Mouse (Mus musculus): ENCODE measurements around the gene Hic1. TPM values are rescaled to one million over a fixed set of nuclear protein-coding genes. Genes with fewer than 3 reads are reported as not detected.
"Not testable (repeated sequence)": the region's sequence is repeated elsewhere in the genome, so short reads cannot be mapped to it uniquely, and the experiment has no call there.

The Hic1 gene
- polyA plus RNA-seq, 1 experiment from 2014 or later = 6.4 TPM

DNA sequence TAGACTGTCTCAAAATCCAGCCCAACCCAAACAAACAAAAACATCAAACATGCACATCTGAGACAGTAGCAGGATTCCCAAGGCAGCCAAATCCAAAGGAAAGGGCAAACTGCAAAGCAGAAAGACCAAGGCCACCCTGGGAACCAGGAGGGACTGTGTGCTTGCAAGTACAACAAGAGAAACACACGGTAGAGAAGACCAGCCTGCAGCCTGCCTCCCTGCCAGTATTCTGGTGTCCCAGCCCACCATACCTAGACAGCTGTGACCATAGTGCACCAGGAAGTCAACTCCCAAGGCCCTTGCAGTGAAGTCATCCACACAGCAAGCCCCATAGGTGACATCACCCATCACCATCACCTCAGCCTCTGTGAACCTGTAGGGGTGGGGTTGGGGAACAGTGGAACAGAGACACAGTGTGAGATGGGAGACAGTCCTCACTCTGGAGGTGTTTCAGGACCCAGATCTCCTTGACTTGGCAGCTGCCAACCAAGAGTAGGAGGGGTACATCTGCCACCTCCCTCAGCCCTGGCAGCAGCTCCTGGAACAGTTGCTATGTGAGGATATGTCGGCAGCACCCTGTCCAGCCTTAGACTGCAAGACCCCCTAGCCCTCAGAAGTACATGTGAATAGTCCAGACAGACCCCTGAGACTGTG lies 14.7 kb upstream of the Hic1 start:
- 70% methylated on average over 2 of the region's 2 CpGs for WGBS
- Histone ChIP-seq H3K9me3 (ENCODE audit: control insufficient read depth, low read length) (no peaks in the 10 kb centered on the region), H3K27ac (replicated peaks in 1 of 2; ENCODE audit: control insufficient read depth in 1 of 2, insufficient read depth in 1 of 2, low read depth in 2 of 2, low read length in 2 of 2) (no peak overlapping the region), H3K4me2 (ENCODE audit: low read length) (no peak overlapping the region), H3K4me1 (ENCODE audit: control insufficient read depth in 2 of 2, insufficient read depth in 2 of 2, low read length in 2 of 2) (peaks cover 3 to 9% of the 10 kb centered on the region in 2 experiments), H3K9ac (ENCODE audit: low read length) (no peak overlapping the region), H3K4me3 (ENCODE audit: control insufficient read depth in 1 of 2, insufficient read depth in 1 of 2, low read depth in 1 of 2, low read length in 2 of 2) (no peak overlapping the region), H3K36me3 (ENCODE audit: control insufficient read depth, insufficient read depth, low read length) (peaks cover 60% of the 10 kb centered on the region), H3K27me3 (ENCODE audit: control insufficient read depth, insufficient read depth, low read length) (no peaks in the 10 kb centered on the region)
- no peak for ATAC-seq (ENCODE audit: insufficient number of reproducible peaks, insufficient read depth, low FRiP score, low read depth)

DNA sequence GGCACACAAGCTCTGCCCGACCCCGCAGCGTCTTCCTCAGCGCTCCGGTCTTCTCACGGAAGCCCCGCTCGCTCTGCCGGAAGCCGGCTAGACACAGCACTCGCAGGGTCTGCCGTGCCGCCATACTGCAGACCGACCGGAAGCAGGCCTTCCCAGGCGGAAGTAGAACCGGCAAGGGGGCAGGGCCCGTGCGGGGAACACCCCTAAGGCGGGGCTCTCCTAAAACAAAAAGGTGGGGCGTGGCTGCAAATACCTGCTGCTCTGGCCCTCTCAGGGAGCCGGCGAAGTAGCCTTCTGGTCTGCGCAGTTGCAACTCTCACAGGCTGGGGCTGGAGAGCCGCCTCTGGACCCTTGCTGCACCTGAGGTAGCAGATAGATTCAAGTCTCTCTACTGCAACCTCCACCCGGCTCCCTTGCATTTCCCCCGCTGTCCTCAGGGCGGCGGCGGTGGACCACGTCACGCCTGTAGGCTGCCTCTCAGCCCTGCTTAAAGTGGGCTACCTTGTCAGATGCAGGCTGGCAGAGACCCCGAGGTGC lies 9.4 kb upstream of the Hic1 start, which contains the start of gene Ovca2:
TSS of gene Ovca2 (minus strand) at position 164 of the 537 bp plus-strand sequence.
- Histone ChIP-seq H3K4me1 (ENCODE audit: control insufficient read depth in 2 of 2, insufficient read depth in 2 of 2, low read length in 2 of 2) (peaks cover 8 to 19% of the 10 kb centered on the region in 2 experiments), H3K36me3 (ENCODE audit: control insufficient read depth, insufficient read depth, low read length) (peaks cover 60% of the 10 kb centered on the region), H3K9ac (ENCODE audit: low read length) (peak within 1 kb of the TSS; percentile 88), H3K27ac (replicated peaks in 1 of 2; ENCODE audit: control insufficient read depth in 1 of 2, insufficient read depth in 1 of 2, low read depth in 2 of 2, low read length in 2 of 2) (peak within 1 kb of the TSS; percentile 70 to 75), H3K27me3 (ENCODE audit: control insufficient read depth, insufficient read depth, low read length) (no peaks in the 10 kb centered on the region), H3K4me3 (ENCODE audit: control insufficient read depth in 1 of 2, insufficient read depth in 1 of 2, low read depth in 1 of 2, low read length in 2 of 2) (peak within 1 kb of the TSS; percentile 75 to 77), H3K4me2 (ENCODE audit: low read length) (peak within 1 kb of the TSS; percentile 73), H3K9me3 (ENCODE audit: control insufficient read depth, low read length) (no peaks in the 10 kb centered on the region)
- peak; percentile 88 for ATAC-seq (ENCODE audit: insufficient number of reproducible peaks, insufficient read depth, low FRiP score, low read depth)
- WGBS = under 1% methylated on average over 32 of the region's 33 CpGs

DNA sequence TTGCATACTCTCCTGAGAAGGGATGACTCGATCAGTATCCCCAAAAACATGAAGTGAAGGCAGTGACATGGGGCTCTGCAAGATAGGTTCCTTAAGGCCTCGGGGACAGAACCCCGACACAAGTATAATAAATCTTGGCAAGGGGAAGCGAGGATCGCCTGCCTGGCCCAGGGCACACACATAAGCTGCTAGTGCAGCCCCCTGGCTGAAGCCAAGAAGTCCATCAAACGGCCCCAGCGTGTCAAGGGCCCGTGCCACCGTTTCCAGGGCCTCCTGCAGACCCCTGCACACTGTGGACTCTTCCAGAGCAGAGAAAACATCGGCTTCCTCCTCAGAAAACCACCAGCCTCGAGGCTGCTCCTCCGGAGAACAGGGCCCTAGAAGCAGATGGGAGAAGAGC lies 8.7 kb upstream of the Hic1 start:
- no peak for ATAC-seq (ENCODE audit: insufficient number of reproducible peaks, insufficient read depth, low FRiP score, low read depth)
- WGBS = 52% methylated on average over 12 of the region's 12 CpGs
- H3K27me3 ChIP-seq (ENCODE audit: control insufficient read depth, insufficient read depth, low read length) = peaks cover 5% of the 10 kb centered on the region

DNA sequence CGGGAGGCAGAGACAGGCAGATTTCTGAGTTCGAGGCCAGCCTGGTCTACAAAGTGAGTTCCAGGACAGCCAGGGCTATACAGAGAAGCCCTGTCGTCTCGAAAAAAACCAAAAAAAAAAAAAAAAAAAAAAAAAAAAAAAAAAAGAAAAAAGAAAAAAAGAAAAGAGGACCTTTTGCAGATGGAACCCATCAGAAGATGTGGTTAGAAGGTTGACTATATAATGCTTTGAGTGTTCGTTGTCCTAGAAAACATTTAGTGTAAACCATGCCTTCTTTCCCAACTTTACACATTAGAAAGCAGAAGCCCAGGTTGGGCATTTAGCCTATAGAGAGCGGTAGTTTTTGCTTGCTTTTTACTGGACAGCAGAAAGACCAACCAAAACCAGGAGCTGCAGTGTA lies 5.3 kb upstream of the Hic1 start:
- Histone ChIP-seq H3K27me3 (ENCODE audit: control insufficient read depth, insufficient read depth, low read length) (peaks cover 38% of the 10 kb centered on the region), H3K4me1 (ENCODE audit: control insufficient read depth in 2 of 2, insufficient read depth in 2 of 2, low read length in 2 of 2) (peaks cover 16 to 47% of the 10 kb centered on the region in 2 experiments), H3K36me3 (ENCODE audit: control insufficient read depth, insufficient read depth, low read length) (peaks cover 20% of the 10 kb centered on the region)
- H3K9me3 ChIP-seq (ENCODE audit: control insufficient read depth, low read length); H3K4me3 ChIP-seq (ENCODE audit: control insufficient read depth in 1 of 2, insufficient read depth in 1 of 2, low read depth in 1 of 2, low read length in 2 of 2); H3K4me2 ChIP-seq (ENCODE audit: low read length); H3K27ac ChIP-seq (replicated peaks in 1 of 2; ENCODE audit: control insufficient read depth in 1 of 2, insufficient read depth in 1 of 2, low read depth in 2 of 2, low read length in 2 of 2); H3K9ac ChIP-seq (ENCODE audit: low read length); ATAC-seq (ENCODE audit: insufficient number of reproducible peaks, insufficient read depth, low FRiP score, low read depth): not testable (repeated sequence)
- WGBS = 69% methylated on average over 6 of the region's 6 CpGs

More for the DNA sequence above, 8.7 kb upstream of the Hic1 start:
- Histone ChIP-seq H3K9ac (ENCODE audit: low read length) (peak overlapping the region; percentile 88), H3K9me3 (ENCODE audit: control insufficient read depth, low read length) (no peaks in the 10 kb centered on the region), H3K27ac (replicated peaks in 1 of 2; ENCODE audit: control insufficient read depth in 1 of 2, insufficient read depth in 1 of 2, low read depth in 2 of 2, low read length in 2 of 2) (peak overlapping the region in 1 of 2 experiments; percentile 75; a peak in 2 of 4 replicates), H3K4me2 (ENCODE audit: low read length) (peak overlapping the region; percentile 73), H3K36me3 (ENCODE audit: control insufficient read depth, insufficient read depth, low read length) (peaks cover 52% of the 10 kb centered on the region), H3K4me3 (ENCODE audit: control insufficient read depth in 1 of 2, insufficient read depth in 1 of 2, low read depth in 1 of 2, low read length in 2 of 2) (peak overlapping the region; percentile 75 to 77), H3K4me1 (ENCODE audit: control insufficient read depth in 2 of 2, insufficient read depth in 2 of 2, low read length in 2 of 2) (peaks cover 10 to 23% of the 10 kb centered on the region in 2 experiments)

DNA sequence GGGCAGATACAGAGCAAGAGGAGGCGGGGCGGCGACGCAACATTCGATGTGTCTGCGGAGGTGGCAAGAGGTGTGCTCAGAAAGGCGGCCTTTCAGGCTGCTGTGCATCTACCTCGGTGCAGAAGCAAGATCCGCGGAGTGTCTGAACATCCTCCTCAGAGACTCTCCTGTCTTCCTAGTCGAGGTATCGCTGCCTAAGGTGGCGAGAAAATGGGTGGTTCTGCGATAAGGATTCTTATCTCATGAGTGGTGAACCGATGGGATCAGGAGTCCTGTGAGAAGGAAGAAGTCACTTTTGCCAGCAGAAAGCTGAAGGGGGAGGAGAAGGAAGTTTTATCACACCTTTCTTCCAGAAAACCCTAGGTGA lies 4.5 kb upstream of the Hic1 start:
- H3K4me1 ChIP-seq (ENCODE audit: control insufficient read depth in 2 of 2, insufficient read depth in 2 of 2, low read length in 2 of 2) = peaks cover 12 to 45% of the 10 kb centered on the region in 2 experiments; a peak in 3 of 4 replicates
- peak overlapping the region; percentile 56 to 66 for H3K4me3 ChIP-seq (ENCODE audit: control insufficient read depth in 1 of 2, insufficient read depth in 1 of 2, low read depth in 1 of 2, low read length in 2 of 2)
- H3K36me3 ChIP-seq (ENCODE audit: control insufficient read depth, insufficient read depth, low read length) = peaks cover 20% of the 10 kb centered on the region
- peak overlapping the region; percentile 93 for H3K4me2 ChIP-seq (ENCODE audit: low read length)
- H3K27ac ChIP-seq (replicated peaks in 1 of 2; ENCODE audit: control insufficient read depth in 1 of 2, insufficient read depth in 1 of 2, low read depth in 2 of 2, low read length in 2 of 2) = no peak overlapping the region
- H3K9me3 ChIP-seq (ENCODE audit: control insufficient read depth, low read length) = no peaks in the 10 kb centered on the region
- no peak for ATAC-seq (ENCODE audit: insufficient number of reproducible peaks, insufficient read depth, low FRiP score, low read depth)
- no peak overlapping the region for H3K9ac ChIP-seq (ENCODE audit: low read length)
- peaks cover 42% of the 10 kb centered on the region for H3K27me3 ChIP-seq (ENCODE audit: control insufficient read depth, insufficient read depth, low read length)
- 2% methylated on average over 15 of the region's 15 CpGs for WGBS

DNA sequence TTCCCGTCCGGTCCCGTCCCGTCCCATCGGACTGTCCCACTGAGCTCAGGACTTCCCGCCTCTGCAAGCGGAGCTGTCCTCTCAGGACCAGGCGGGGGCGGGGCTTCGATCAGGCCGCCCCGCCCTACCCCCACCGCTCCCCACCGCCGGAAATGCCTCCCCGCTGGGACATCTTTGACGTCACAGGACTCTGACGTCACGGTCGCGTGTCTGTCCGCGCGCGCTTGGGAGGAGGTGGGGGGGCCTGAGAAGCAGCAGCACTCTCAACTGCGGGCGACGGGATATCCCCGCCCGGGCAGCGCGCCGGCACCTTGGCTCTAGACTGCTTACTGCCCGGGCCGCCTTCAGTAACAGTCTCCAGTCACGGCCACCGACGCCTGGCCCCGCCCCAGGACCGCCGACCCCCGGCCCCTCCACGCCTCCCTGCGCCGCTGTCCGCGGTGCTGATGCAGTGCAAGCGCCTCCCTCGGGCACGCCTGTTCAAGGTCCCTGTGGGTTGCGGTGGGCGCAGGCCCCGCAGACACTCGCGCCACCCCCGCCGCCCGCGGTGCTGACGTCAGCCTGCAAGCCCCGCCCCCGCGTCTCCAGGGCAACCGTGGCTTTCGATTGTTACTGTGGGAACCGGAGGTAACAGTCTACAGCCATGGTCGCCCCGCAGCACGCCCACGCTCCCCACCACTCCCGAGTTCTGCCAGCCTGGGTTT lies 3.9 kb upstream of the Hic1 start:
- Histone ChIP-seq H3K9me3 (ENCODE audit: control insufficient read depth, low read length) (no peaks in the 10 kb centered on the region), H3K27ac (replicated peaks in 1 of 2; ENCODE audit: control insufficient read depth in 1 of 2, insufficient read depth in 1 of 2, low read depth in 2 of 2, low read length in 2 of 2) (no peak overlapping the region; a peak in 1 of 4 replicates), H3K4me1 (ENCODE audit: control insufficient read depth in 2 of 2, insufficient read depth in 2 of 2, low read length in 2 of 2) (peaks cover 12 to 47% of the 10 kb centered on the region in 2 experiments; a peak in 3 of 4 replicates), H3K36me3 (ENCODE audit: control insufficient read depth, insufficient read depth, low read length) (peaks cover 20% of the 10 kb centered on the region), H3K4me2 (ENCODE audit: low read length) (peak overlapping the region; percentile 93), H3K9ac (ENCODE audit: low read length) (peak overlapping the region; percentile 38; the same call in 1 of the 2 replicates), H3K4me3 (ENCODE audit: control insufficient read depth in 1 of 2, insufficient read depth in 1 of 2, low read depth in 1 of 2, low read length in 2 of 2) (peak overlapping the region; percentile 56 to 66), H3K27me3 (ENCODE audit: control insufficient read depth, insufficient read depth, low read length) (peaks cover 42% of the 10 kb centered on the region)
- under 1% methylated on average over 71 of the region's 71 CpGs for WGBS
- peak; percentile 68 for ATAC-seq (ENCODE audit: insufficient number of reproducible peaks, insufficient read depth, low FRiP score, low read depth)

DNA sequence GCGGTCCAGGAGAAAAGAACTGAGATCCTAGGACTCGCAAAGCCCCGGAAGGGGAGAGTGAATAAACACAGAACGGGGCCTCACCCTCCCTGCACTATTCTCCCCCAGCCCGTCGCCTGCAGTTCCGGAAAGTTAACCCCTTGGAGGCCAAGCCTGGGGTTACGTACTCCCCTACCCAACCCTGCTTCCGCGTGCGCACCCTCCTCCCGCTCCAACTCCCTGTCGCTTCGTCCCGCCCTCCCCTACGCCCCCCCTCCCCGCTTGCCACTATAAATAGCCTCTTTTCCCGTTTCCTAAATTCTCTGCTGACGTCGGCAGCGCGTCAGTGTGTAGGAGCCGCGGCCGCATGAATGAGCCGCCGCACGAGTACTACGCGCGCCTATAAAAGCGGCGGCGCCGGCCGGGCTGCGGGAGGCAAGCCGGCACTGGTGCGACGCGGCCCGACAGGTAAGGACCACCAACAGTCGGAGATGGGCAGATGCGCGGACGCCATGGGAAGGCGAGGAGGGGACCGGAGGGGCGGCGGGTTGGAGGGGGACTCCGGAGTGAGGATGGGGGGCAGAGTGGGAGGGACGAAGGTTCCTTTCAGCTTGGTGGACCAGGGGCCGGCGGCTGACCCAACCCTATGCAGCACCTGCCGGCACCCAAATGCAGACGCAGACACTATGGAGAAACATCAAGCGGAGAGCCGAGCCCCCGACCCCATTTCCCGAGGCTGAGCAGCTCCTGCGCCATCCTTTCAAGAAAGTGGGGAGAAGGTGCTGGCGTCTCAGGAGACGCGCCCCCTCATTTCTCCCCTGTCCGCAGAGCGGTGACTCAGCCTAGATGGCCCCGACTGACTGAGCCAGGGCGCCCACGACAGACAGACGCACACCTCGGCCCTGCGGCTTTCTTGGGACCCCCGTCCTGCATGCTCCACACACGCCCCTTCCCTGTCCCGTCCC lies 3.1 kb upstream of the Hic1 start:
- ATAC-seq (ENCODE audit: insufficient number of reproducible peaks, insufficient read depth, low FRiP score, low read depth) = no peak
- Histone ChIP-seq H3K9me3 (ENCODE audit: control insufficient read depth, low read length) (no peaks in the 10 kb centered on the region), H3K27me3 (ENCODE audit: control insufficient read depth, insufficient read depth, low read length) (peaks cover 48% of the 10 kb centered on the region), H3K4me3 (ENCODE audit: control insufficient read depth in 1 of 2, insufficient read depth in 1 of 2, low read depth in 1 of 2, low read length in 2 of 2) (peak overlapping the region; percentile 56 to 66), H3K4me1 (ENCODE audit: control insufficient read depth in 2 of 2, insufficient read depth in 2 of 2, low read length in 2 of 2) (peaks cover 8 to 47% of the 10 kb centered on the region in 2 experiments; a peak in 3 of 4 replicates), H3K27ac (replicated peaks in 1 of 2; ENCODE audit: control insufficient read depth in 1 of 2, insufficient read depth in 1 of 2, low read depth in 2 of 2, low read length in 2 of 2) (no peak overlapping the region), H3K4me2 (ENCODE audit: low read length) (peak overlapping the region; percentile 93), H3K9ac (ENCODE audit: low read length) (peak overlapping the region; percentile 27), H3K36me3 (ENCODE audit: control insufficient read depth, insufficient read depth, low read length) (peaks cover 17% of the 10 kb centered on the region)
- WGBS = under 1% methylated on average over 72 of the region's 75 CpGs

All from heart, embryonic 14.5 days (tissue).